Mouse (Mus musculus) ES-E14 (cell line): ENCODE measurements around the gene Prap1.

Source experiments
- CHD2 ChIP-seq: IDR thresholded peaks from 2 replicates; pipeline ENCODE4 v1.6.1; 2014; ENCODE audit warnings: mild to moderate bottlenecking, low read depth, low read length, inconsistent platforms
- HCFC1 ChIP-seq: IDR thresholded peaks from 2 replicates; pipeline ENCODE4 v1.6.1; 2012; ENCODE audit warnings: low read length, inconsistent platforms, borderline replicate concordance; ENCODE audit not compliant: insufficient read depth
- MAFK ChIP-seq: IDR thresholded peaks from 2 replicates; pipeline ENCODE4 v1.6.1; 2014; ENCODE audit warnings: mild to moderate bottlenecking, low read depth, low read length, inconsistent platforms; ENCODE audit not compliant: insufficient read depth
- ZNF384 ChIP-seq: IDR thresholded peaks from 2 replicates; pipeline ENCODE4 v1.6.1; 2012; ENCODE audit warnings: low read depth, low read length, inconsistent platforms

DNA sequence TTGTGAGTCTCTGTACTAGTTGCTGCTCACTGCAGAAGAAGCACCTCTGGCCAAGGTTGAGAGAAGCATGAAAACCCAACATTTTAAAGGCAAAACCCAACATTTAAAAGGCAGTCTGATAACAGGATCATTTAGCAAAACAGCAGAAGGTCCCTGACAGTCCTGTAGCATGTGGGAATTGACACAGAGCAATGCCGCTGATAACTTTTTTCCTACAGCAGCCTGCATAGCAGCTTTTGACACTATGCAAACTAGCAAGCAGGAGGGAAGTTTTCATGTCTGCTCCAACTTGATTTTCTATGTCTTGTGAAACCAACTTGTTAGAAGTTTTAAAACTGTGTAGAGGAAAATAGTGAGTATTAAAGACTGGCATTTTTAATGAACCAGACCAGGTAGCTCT, 31.2 kb downstream of the Prap1 start:
- TF ChIP-seq ZNF384 (no peak), HCFC1 (no peak), MAFK (no peak), CHD2 (no peak)
